Mouse (Mus musculus) myocyte (in vitro differentiated cells): ENCODE data around the gene Sfrp4. TPM values are rescaled to one million over a fixed set of nuclear protein-coding genes. Genes with fewer than 3 reads are reported as not detected.
"Not testable (repeated sequence)": the region's sequence is repeated elsewhere in the genome, so short reads cannot be mapped to it uniquely, and the experiment has no call there.

Experiments
- H3K27me3 ChIP-seq: one replicate; pipeline ENCODE4 v1.6.1; 2011; ENCODE audit not compliant: control insufficient read depth, insufficient read depth, insufficient read length
- H3K36me3 ChIP-seq: one replicate; pipeline ENCODE4 v1.6.1; 2011; ENCODE audit not compliant: control insufficient read depth, insufficient read depth
- H3K4me2 ChIP-seq: one replicate; pipeline ENCODE4 v1.6.1; 2011; ENCODE audit warnings: low read depth, control low read depth
- H3K4me3 ChIP-seq: one replicate; pipeline ENCODE4 v1.5.1; 2011; ENCODE audit warnings: mild to moderate bottlenecking, control low read depth, moderate library complexity
- H3K79me2 ChIP-seq: one replicate; pipeline ENCODE4 v1.6.1; 2011; ENCODE audit not compliant: control insufficient read depth, insufficient read depth
- H3ac ChIP-seq: one replicate; pipeline ENCODE4 v1.6.1; 2011; ENCODE audit not compliant: control insufficient read depth, insufficient read length
- CEBPB ChIP-seq: IDR thresholded peaks from 2 replicates; pipeline ENCODE4 v1.6.1; 2011; ENCODE audit warnings: mild to moderate bottlenecking, moderate library complexity; ENCODE audit not compliant: poor library complexity, insufficient read depth, severe bottlenecking
- E2F4 ChIP-seq: IDR thresholded peaks from one replicate; pipeline ENCODE4 v1.6.1; 2011; ENCODE audit warnings: mild to moderate bottlenecking, control low read depth, moderate library complexity; ENCODE audit not compliant: insufficient read depth
- MAX ChIP-seq: IDR thresholded peaks from one replicate; pipeline ENCODE4 v1.6.1; 2011; ENCODE audit warnings: low read depth, mild to moderate bottlenecking, control low read depth
- MYOD1 ChIP-seq, 3 experiments: IDR thresholded peaks; one replicate each; pipeline ENCODE4 v1.6.1; 2011; ENCODE audit warnings: control low read depth in 2 of 3, low read depth in 2 of 3, mild to moderate bottlenecking in 2 of 3, moderate library complexity in 1 of 3; ENCODE audit not compliant: insufficient read length in 2 of 3, control insufficient read depth in 1 of 3
- MYOG ChIP-seq, 3 experiments: IDR thresholded peaks; one replicate each; pipeline ENCODE4 v1.6.1; 2011; ENCODE audit warnings: control low read depth in 2 of 3, low read depth in 2 of 3, mild to moderate bottlenecking in 2 of 3; ENCODE audit not compliant: insufficient read length in 2 of 3, control insufficient read depth in 1 of 3, insufficient read depth in 1 of 3
- POLR2A ChIP-seq: IDR thresholded peaks from one replicate; pipeline ENCODE4 v1.6.1; 2011; ENCODE audit warnings: low read depth, mild to moderate bottlenecking, control low read depth, moderate library complexity; ENCODE audit not compliant: insufficient read length
- POLR2AphosphoS2 ChIP-seq: IDR thresholded peaks from one replicate; pipeline ENCODE4 v1.6.1; 2011; ENCODE audit warnings: low read depth, control low read depth; ENCODE audit not compliant: insufficient read length
- REST ChIP-seq: IDR thresholded peaks from one replicate; pipeline ENCODE4 v1.6.1; 2011; ENCODE audit warnings: mild to moderate bottlenecking, control low read depth, moderate library complexity; ENCODE audit not compliant: insufficient read depth, insufficient read length
- SRF ChIP-seq: IDR thresholded peaks from one replicate; pipeline ENCODE4 v1.6.1; 2011; ENCODE audit warnings: low read depth; ENCODE audit not compliant: control insufficient read depth, insufficient read length
- TCF12 ChIP-seq: IDR thresholded peaks from one replicate; pipeline ENCODE4 v1.6.1; 2011; ENCODE audit warnings: mild to moderate bottlenecking, control low read depth; ENCODE audit not compliant: poor library complexity, insufficient read depth, severe bottlenecking
- TCF3 ChIP-seq: IDR thresholded peaks from one replicate; pipeline ENCODE4 v1.6.1; 2011; ENCODE audit warnings: low read depth, control low read depth; ENCODE audit not compliant: insufficient read length
- USF1 ChIP-seq: IDR thresholded peaks from one replicate; pipeline ENCODE4 v1.6.1; 2011; ENCODE audit warnings: low read depth, mild to moderate bottlenecking, control low read depth, moderate library complexity
- polyA plus RNA-seq: library from polyadenylated mRNA; unstranded; fragments of >200 nt; fragmentation: generic; extraction: Trizol; gene quantifications from one replicate; pipeline ENCODE4 v1.2.1, GENCODE M21; 2012; ENCODE audit warnings: missing spikeins

Sfrp4 gene
- polyA plus RNA-seq = 1.1 TPM

GRCm38 (mm10) chr13:19622573-19623227 lies at the start of gene Sfrp4:
Gene Sfrp4, plus strand, starts transcription at chr13:19623104.
- no peak within 1 kb of the TSS for H3ac ChIP-seq
- no peaks in the 10 kb centered on the region for H3K36me3 ChIP-seq
- peak within 1 kb of the TSS; percentile 89 for H3K4me2 ChIP-seq
- TF ChIP-seq CEBPB (no peak), POLR2A (peak; percentile 12)
- H3K4me3 ChIP-seq = peak within 1 kb of the TSS; percentile 12
- no peaks in the 10 kb centered on the region for H3K79me2 ChIP-seq
- H3K27me3 ChIP-seq = no peaks in the 10 kb centered on the region

DNA sequence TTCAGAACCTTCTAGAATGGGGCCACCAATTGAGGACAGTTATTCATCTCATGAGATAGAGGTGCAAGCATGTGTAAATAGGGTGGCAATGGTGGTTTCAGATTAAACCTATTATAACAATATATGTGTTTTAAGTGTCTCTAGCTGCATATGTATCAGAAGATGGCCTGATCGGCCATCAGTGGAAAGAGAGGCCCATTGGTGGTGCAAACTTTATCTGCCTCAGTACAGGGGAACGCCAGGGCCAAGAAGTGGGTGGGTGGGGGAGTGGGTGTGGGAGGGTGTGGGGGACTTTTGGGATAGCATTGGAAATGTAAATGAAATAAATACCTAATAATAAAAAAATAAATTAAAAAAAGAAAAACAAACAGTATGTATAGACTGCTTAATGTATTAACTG lies 48.2 kb upstream of the Sfrp4 start:
- not testable (repeated sequence) for H3K4me2 ChIP-seq, H3K79me2 ChIP-seq, H3K36me3 ChIP-seq, H3K27me3 ChIP-seq, H3ac ChIP-seq, H3K4me3 ChIP-seq

DNA sequence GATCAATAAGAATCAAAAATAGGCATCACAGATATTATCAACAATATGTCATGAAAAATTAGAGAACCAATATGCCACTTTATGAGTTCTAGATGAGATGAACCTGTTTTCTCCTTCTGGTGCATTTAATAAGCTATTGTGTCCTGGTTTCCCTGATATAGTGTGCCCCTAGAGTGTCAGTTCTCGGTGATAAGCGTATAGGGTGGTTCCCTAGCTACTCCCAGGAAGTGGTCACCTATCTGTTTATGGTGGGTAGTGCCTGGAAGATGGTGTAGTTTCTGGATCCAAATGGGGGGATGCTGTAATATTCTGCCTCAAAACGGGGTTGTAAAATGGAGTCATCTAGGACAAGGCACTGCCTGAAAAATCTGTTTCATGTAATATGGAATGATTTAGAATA lies 47.0 kb upstream of the Sfrp4 start:
- no peak overlapping the region for H3ac ChIP-seq
- H3K36me3 ChIP-seq = no peaks in the 10 kb centered on the region
- H3K4me2 ChIP-seq = no peak overlapping the region
- H3K4me3 ChIP-seq = no peak overlapping the region
- no peaks in the 10 kb centered on the region for H3K27me3 ChIP-seq
- H3K79me2 ChIP-seq = no peaks in the 10 kb centered on the region
- TF ChIP-seq MYOG (IDR thresholded peaks at IDR 0.05; ENCODE audit: control insufficient read depth in 1 of 3, insufficient read depth in 1 of 3, insufficient read length in 2 of 3, low read depth in 2 of 3) = no peak
- TF ChIP-seq MYOD1 (IDR thresholded peaks at IDR 0.05; ENCODE audit: control insufficient read depth in 1 of 3, insufficient read length in 2 of 3, low read depth in 2 of 3) = no peak
- TF ChIP-seq CEBPB = no peak
- no peak for TF ChIP-seq TCF12

DNA sequence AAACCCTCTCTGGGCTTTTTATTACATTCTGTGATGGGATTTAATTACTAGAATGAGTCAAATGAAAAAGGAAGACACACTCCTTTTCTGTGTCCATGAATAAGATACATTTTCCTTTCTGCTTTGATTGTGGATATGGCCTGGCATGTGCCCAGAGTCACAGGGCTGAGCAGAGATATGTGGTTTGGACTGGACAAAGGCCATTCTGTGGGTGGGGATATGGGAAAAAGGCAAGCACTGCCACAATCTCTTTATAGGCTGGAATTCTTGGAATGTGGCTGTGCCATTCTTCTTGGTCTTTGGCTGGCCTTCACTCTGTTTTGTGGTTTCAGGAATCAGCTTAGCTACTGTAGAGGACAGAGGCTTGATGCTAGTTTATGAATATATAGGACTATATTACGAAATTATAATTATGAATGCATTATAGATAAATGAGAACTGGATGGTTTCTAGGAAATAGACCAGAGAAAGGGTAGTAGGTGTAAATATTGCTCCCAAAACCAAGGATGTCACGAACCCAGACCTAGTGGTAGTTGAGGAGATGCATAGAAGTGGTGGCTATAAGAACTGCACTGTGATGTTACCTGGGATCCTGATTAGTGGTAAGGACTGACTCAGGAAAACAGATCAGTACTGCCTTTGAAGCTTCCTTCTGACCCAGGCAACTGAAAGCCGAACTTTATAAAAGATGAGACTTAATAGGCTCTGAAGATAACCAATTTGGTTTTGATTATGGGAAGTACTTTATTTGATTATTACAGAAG lies 31.7 kb upstream of the Sfrp4 start:
- peak overlapping the region; percentile 54 for H3K4me2 ChIP-seq
- TF ChIP-seq SRF (no peak), MYOG (IDR thresholded peaks at IDR 0.05; ENCODE audit: control insufficient read depth in 1 of 3, insufficient read depth in 1 of 3, insufficient read length in 2 of 3, low read depth in 2 of 3) (no peak), E2F4 (no peak), USF1 (no peak), TCF12 (no peak), REST (no peak), TCF3 (no peak), POLR2A (no peak), CEBPB (no peak), POLR2AphosphoS2 (no peak), MAX (no peak), MYOD1 (IDR thresholded peaks at IDR 0.05; ENCODE audit: control insufficient read depth in 1 of 3, insufficient read length in 2 of 3, low read depth in 2 of 3) (no peak)
- H3ac ChIP-seq = no peak overlapping the region
- no peak overlapping the region for H3K4me3 ChIP-seq
- H3K27me3 ChIP-seq = no peaks in the 10 kb centered on the region
- H3K36me3 ChIP-seq = peaks cover 7% of the 10 kb centered on the region
- no peaks in the 10 kb centered on the region for H3K79me2 ChIP-seq

DNA sequence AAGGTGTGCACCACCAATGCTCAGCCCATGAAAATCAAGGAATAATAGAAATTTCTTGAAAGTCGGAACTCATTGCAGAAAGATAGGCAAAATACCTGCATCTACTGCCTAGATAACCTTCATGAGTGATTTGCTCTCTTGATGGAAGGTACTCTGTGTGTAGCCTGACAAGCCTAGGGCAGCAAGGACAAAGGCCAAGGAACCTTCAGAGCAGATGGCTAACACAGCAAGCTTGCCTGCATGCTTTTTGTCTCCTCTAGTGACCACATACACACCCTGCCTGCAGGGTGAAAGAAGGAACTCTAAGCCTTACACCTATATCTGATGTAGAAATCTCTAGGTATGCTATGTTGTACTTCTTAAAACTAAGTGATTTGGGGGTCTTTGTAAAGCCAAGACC lies 27.8 kb upstream of the Sfrp4 start:
- Histone ChIP-seq H3K4me2 (no peak overlapping the region), H3K4me3 (no peak overlapping the region), H3K27me3 (no peaks in the 10 kb centered on the region), H3ac (no peak overlapping the region), H3K79me2 (no peaks in the 10 kb centered on the region), H3K36me3 (peaks cover 10% of the 10 kb centered on the region)
- TF ChIP-seq MAX (no peak), MYOG (IDR thresholded peaks at IDR 0.05; ENCODE audit: control insufficient read depth in 1 of 3, insufficient read depth in 1 of 3, insufficient read length in 2 of 3, low read depth in 2 of 3) (no peak)

DNA sequence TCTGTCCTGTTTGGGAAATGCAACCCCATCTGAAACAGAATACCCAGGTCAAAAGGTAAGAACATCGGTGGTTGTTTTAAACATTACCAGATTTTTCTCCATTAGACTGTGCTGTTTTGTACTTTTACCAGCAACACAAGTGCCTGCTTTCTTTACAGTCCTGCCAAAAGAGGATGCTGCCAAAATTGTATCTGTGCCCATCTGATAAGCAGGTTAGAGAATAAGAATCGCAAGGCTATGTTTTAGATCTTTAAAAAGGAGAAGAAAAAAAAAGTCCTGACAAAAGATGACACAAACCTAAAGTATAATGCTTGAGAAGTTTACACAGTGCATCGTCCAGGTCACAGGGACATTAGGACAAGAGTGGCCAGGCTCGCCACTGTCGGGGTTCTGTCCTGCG lies 23.7 kb upstream of the Sfrp4 start:
- no peak for TF ChIP-seq CEBPB
- TF ChIP-seq MAX = no peak
- TF ChIP-seq MYOD1 (IDR thresholded peaks at IDR 0.05; ENCODE audit: control insufficient read depth in 1 of 3, insufficient read length in 2 of 3, low read depth in 2 of 3) = no peak
- TF ChIP-seq REST = no peak
- no peak for TF ChIP-seq POLR2AphosphoS2
- TF ChIP-seq USF1 = no peak
- TF ChIP-seq SRF = no peak
- TF ChIP-seq E2F4 = no peak
- TF ChIP-seq TCF3 = no peak
- no peak for TF ChIP-seq TCF12
- no peak for TF ChIP-seq MYOG (IDR thresholded peaks at IDR 0.05; ENCODE audit: control insufficient read depth in 1 of 3, insufficient read depth in 1 of 3, insufficient read length in 2 of 3, low read depth in 2 of 3)
- no peak for TF ChIP-seq POLR2A

More for the DNA sequence above, 23.7 kb upstream of the Sfrp4 start:
- Histone ChIP-seq H3ac (no peak overlapping the region), H3K79me2 (no peaks in the 10 kb centered on the region), H3K36me3 (peaks cover 3% of the 10 kb centered on the region), H3K4me2 (no peak overlapping the region), H3K27me3 (no peaks in the 10 kb centered on the region), H3K4me3 (no peak overlapping the region)
